Mouse (Mus musculus): ENCODE data around the gene Cdkn1a. TPM values are rescaled to one million over a fixed set of nuclear protein-coding genes. Genes with fewer than 3 reads are reported as not detected.

The Cdkn1a gene
- total and polyA plus RNA-seq, 3 experiments, result 10.6 to 59.1 (median 37.5) TPM

DNA sequence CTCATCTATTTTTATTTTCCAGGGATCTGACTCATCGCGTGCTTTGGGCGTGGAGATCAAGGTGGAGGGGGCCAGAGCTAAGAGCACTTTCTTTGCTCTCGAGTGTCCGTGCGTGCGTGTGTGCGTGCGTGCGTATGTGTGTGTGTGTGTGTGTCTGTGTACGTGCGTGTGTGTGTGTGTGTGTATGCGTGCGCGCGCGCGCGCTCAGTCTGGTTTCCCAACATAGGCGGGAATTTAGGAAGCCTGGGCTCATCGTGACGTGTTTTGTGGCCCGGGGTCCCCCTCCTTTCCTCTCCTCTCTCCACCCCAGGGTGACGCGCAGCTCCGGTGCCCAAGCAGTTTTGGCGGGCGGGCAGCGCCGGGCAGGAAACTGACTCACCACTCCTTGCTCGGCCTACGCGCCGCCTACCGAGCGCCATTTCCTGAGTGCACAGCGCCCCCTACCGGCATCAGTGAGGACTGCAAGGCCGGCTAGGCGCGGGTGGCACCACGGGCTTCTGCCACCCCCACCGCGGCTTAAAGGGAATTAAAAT lies 4.5 kb downstream of the Cdkn1a start:
- peak overlapping the region; percentile 70 to 84 (median 77) for H3K4me3 ChIP-seq (replicated peaks in 1 of 3; ENCODE audit: low read depth in 2 of 3, low read length in 2 of 3, poor library complexity in 1 of 3)
- peaks cover 53% of the 10 kb centered on the region for H3K79me2 ChIP-seq (replicated peaks; ENCODE audit: control insufficient read depth, extremely low read depth, insufficient read depth, poor library complexity, severe bottlenecking)
- no peak for TF ChIP-seq JUND (conservative IDR thresholded peaks at IDR 0.05; ENCODE audit: low read depth, low read length)
- TF ChIP-seq CTCF (conservative IDR thresholded peaks at IDR 0.05 in 1 of 2, IDR thresholded peaks at IDR 0.05 in 1 of 2; ENCODE audit: low read depth in 2 of 2, low read length in 2 of 2), result peak; percentile 42 to 98
- no peak for TF ChIP-seq ZNF384 (IDR thresholded peaks at IDR 0.05; ENCODE audit: low read depth, low read length)
- no peak for TF ChIP-seq GABPA (IDR thresholded peaks at IDR 0.05; ENCODE audit: insufficient replicate concordance, low read depth, low read length)
- no peak; the same call in 1 of the 2 replicates for TF ChIP-seq IRF4 (IDR thresholded peaks at IDR 0.05; ENCODE audit: low read depth, low read length)
- peak; percentile 56 for TF ChIP-seq NRF1 (IDR thresholded peaks at IDR 0.05; ENCODE audit: low read depth, low read length)
- TF ChIP-seq SMC3 (IDR thresholded peaks at IDR 0.05; ENCODE audit: low read depth, low read length), result peak; percentile 96
- peak; percentile 69 for TF ChIP-seq ETS1 (conservative IDR thresholded peaks at IDR 0.05; ENCODE audit: low read depth, low read length)
- TF ChIP-seq CHD2 (IDR thresholded peaks at IDR 0.05; ENCODE audit: low read length), result peak; percentile 18; the same call in 1 of the 2 replicates
- peak; percentile 46; the same call in 1 of the 2 replicates for TF ChIP-seq CHD1 (IDR thresholded peaks at IDR 0.05; ENCODE audit: low read depth, low read length)
- peak; percentile 76 for TF ChIP-seq ELF1 (IDR thresholded peaks at IDR 0.05; ENCODE audit: low read depth, low read length)
- no peak for TF ChIP-seq POLR2AphosphoS2 (IDR thresholded peaks at IDR 0.05; ENCODE audit: low read depth, low read length)
- peak; percentile 68 for TF ChIP-seq MEF2A (IDR thresholded peaks at IDR 0.05; ENCODE audit: borderline replicate concordance, low read depth, low read length)
- peak; percentile 55 for TF ChIP-seq SIN3A (IDR thresholded peaks at IDR 0.05; ENCODE audit: low read length)
- 0 out of 2 replicates have a peak, but pooled peaks have one; percentile 61 for TF ChIP-seq KAT2A (IDR thresholded peaks at IDR 0.05; ENCODE audit: insufficient replicate concordance, low read length)
- no peak for TF ChIP-seq RCOR1 (conservative IDR thresholded peaks at IDR 0.05; ENCODE audit: low read depth, low read length)
- no peak for TF ChIP-seq USF2 (conservative IDR thresholded peaks at IDR 0.05; ENCODE audit: low read depth, low read length)
- TF ChIP-seq MAFK (IDR thresholded peaks at IDR 0.05; ENCODE audit: insufficient replicate concordance, low read length), result no peak
- peak; percentile 71; the same call in 1 of the 2 replicates for TF ChIP-seq E2F4 (IDR thresholded peaks at IDR 0.05; ENCODE audit: insufficient replicate concordance, low read depth, low read length)
- TF ChIP-seq TCF12 (IDR thresholded peaks at IDR 0.05; ENCODE audit: low read depth, low read length), result peak; percentile 66; the same call in 1 of the 2 replicates
- TF ChIP-seq BHLHE40 (IDR thresholded peaks at IDR 0.05; ENCODE audit: low read depth, low read length), result peak; percentile 84
- TF ChIP-seq NELFE (IDR thresholded peaks at IDR 0.05; ENCODE audit: low read depth, low read length), result peak; percentile 39; the same call in 1 of the 2 replicates
- TF ChIP-seq JUN (IDR thresholded peaks at IDR 0.05; ENCODE audit: insufficient read depth, low read depth, low read length), result peak; percentile 29; the same call in 1 of the 2 replicates
- TF ChIP-seq HCFC1 (IDR thresholded peaks at IDR 0.05; ENCODE audit: low read depth, low read length), result peak; percentile 41; the same call in 1 of the 2 replicates
- TF ChIP-seq EP300 (IDR thresholded peaks at IDR 0.05; ENCODE audit: low read length), result no peak; the same call in 1 of the 2 replicates
- TF ChIP-seq ZC3H11A (IDR thresholded peaks at IDR 0.05; ENCODE audit: low read depth, low read length), result peak; percentile 81
- TF ChIP-seq MAZ (IDR thresholded peaks at IDR 0.05; ENCODE audit: low read depth, low read length), result no peak; the same call in 1 of the 2 replicates
- no peak for TF ChIP-seq USF1 (IDR thresholded peaks at IDR 0.05; ENCODE audit: low read depth, low read length)
- peak; percentile 64 for TF ChIP-seq POLR2A (IDR thresholded peaks at IDR 0.05; ENCODE audit: low read depth, low read length)
- TF ChIP-seq RAD21 (IDR thresholded peaks at IDR 0.05; ENCODE audit: low read depth, low read length), result peak; percentile 95
- TF ChIP-seq TBP (conservative IDR thresholded peaks at IDR 0.05; ENCODE audit: low read depth, low read length), result 0 out of 2 replicates have a peak, but pooled peaks have one; percentile 35
- TF ChIP-seq PAX5 (IDR thresholded peaks at IDR 0.05; ENCODE audit: low read length), result no peak
- TF ChIP-seq ZMIZ1 (IDR thresholded peaks at IDR 0.05; ENCODE audit: low read depth, low read length), result no peak
- no peak for TF ChIP-seq ZKSCAN1 (IDR thresholded peaks at IDR 0.05; ENCODE audit: borderline replicate concordance, low read depth, low read length)
- TF ChIP-seq MXI1 (IDR thresholded peaks at IDR 0.05; ENCODE audit: low read depth, low read length), result peak; percentile 73; the same call in 1 of the 2 replicates
- peak; percentile 77; the same call in 1 of the 2 replicates for TF ChIP-seq UBTF (IDR thresholded peaks at IDR 0.05; ENCODE audit: low read depth, low read length)
- TF ChIP-seq MYC (IDR thresholded peaks at IDR 0.05; ENCODE audit: low read depth, low read length), result no peak
- TF ChIP-seq MAX (IDR thresholded peaks at IDR 0.05; ENCODE audit: low read length), result peak; percentile 17; the same call in 1 of the 2 replicates
- H3K9ac ChIP-seq (ENCODE audit: insufficient read depth, low read depth), result peak overlapping the region; percentile 89
- no peaks in the 10 kb centered on the region for H3K9me3 ChIP-seq (replicated peaks; ENCODE audit: low read length)
- peaks cover 7 to 50% of the 10 kb centered on the region in 2 experiments; a peak in 3 of 4 replicates for H3K4me1 ChIP-seq (ENCODE audit: control insufficient read depth in 1 of 2, insufficient read depth in 2 of 2)
- peak overlapping the region; percentile 71; the same call in 1 of the 2 replicates for H3K4me2 ChIP-seq (ENCODE audit: insufficient read depth, low read depth, poor library complexity, severe bottlenecking)
- H3K27ac ChIP-seq (ENCODE audit: insufficient read depth, low read depth), result peak overlapping the region; percentile 73
- in situ Hi-C loops (cut with MboI; ENCODE audit: low pct_ligation_motif_present, low pct_unique_long_range_greater_than_20kb, low sequenced_read_pairs) (loop anchor here (5.0 kb wide), 1 partner anchor 72 kb away; no protein-coding TSS in a partner anchor), dilution Hi-C loops (cut with MboI; ENCODE audit: extremely low pct_ligation_motif_present, extremely low pct_unique_long_range_greater_than_20kb, low sequenced_read_pairs) (no loop called here)
- H3K27me3 ChIP-seq (replicated peaks), result no peaks in the 10 kb centered on the region
- peak; percentile 93 for DNase-seq (ENCODE audit: extremely low read depth)
- peaks cover 38 to 46% of the 10 kb centered on the region in 2 experiments for H3K36me3 ChIP-seq (replicated peaks in 1 of 2; ENCODE audit: control insufficient read depth in 1 of 2, insufficient read depth in 1 of 2, low read length in 1 of 2)
